Mouse (Mus musculus): ENCODE data around the gene Fam151b. TPM values are rescaled to one million over a fixed set of nuclear protein-coding genes. Genes with fewer than 3 reads are reported as not detected.

Fam151b gene
- polyA plus RNA-seq (2012; ENCODE audit: low replicate concordance) = 0.19 and 0.20 TPM in 2 replicates

DNA sequence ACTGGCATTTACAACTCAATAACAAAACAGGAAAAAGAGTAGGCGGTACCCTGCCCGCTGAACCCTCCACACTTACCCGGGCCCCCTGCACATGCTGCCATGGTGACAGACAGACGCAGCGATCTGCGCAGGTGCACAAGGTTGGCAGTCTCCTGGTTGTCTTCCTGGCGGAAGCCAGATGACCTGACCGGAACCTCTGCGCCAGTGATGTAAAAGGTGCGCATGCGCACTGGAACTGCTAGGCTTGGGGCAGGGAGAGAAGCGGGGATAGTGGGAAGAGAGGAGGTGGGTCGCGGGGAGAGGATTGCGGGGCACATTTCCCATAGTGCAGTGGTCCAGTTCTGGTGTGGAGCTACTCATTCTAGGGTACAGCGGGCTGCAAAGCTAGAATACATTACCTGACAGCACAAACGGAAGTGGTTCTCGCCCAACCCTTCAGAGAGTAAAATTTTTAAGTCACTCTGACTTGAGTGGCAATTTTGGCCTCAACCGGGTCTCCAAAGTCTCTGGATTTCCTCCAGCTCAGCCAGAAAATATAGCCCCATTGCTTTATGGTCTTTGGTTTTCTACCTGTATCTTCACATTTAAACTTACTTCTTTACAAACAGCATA lies at the start of gene Fam151b:
TSS of gene Fam151b (minus strand) at position 164 of the 612 bp plus-strand sequence.

DNA sequence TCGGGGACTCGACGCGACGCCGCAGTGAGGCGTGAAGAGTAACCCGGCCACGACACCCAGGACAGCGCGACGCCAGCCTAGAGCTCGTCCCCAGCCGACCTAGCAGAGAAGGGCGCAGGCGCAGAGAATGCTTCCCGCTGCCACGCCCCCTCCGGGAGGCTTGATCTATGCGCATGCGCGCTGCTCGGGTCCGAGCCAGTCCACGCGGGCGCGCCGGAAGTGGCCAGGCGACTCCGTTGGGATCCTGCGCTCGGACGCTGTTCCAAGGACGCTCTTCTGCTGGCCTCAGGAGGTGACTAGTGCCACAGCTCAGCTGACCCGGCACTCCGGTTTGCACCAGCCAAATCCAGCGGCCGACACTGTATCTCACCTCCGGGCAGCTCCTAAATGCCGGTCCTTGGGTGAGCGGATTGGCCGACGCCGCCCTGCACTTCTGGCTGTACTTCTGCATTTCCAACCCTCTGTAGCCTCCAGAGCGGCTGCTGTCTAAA lies 47.0 kb upstream of the Fam151b start, which contains the start of gene Zfyve16:
TSS of gene Zfyve16 (minus strand) at position 148 of the 491 bp plus-strand sequence.

GRCm38 (mm10) chr13:92425758-92426264 lies 58.0 kb downstream of the Fam151b start, which contains the start of gene Ankrd34b:
Ankrd34b (plus strand) TSS chr13:92425896.

Other genes starting within 250 kb of the Fam151b start
- 0.19 TPM in 1 of 2 replicates, not detected in the other for gene Gm20379, start 178.0 kb downstream of the Fam151b start, polyA plus RNA-seq (2012; ENCODE audit: low replicate concordance)
- 0.52 and 2.0 TPM in 2 replicates for gene Dhfr, start 129.3 kb downstream of the Fam151b start, polyA plus RNA-seq (2012; ENCODE audit: low replicate concordance)
- 13.0 and 15.6 TPM in 2 replicates for gene Msh3, start 129.0 kb downstream of the Fam151b start, polyA plus RNA-seq (2012; ENCODE audit: low replicate concordance)
- 0.05 TPM in 1 of 2 replicates, not detected in the other for gene Ankrd34b, start 58.1 kb downstream of the Fam151b start, polyA plus RNA-seq (2012; ENCODE audit: low replicate concordance)
- gene Zfyve16, start 46.9 kb upstream of the Fam151b start, polyA plus RNA-seq (2012; ENCODE audit: low replicate concordance) = 0.16 and 0.47 TPM in 2 replicates
- gene Spz1, start 92.2 kb upstream of the Fam151b start, polyA plus RNA-seq (2012; ENCODE audit: low replicate concordance) = not detected in 2 replicates
- 4.7 and 17.3 TPM in 2 replicates for gene Serinc5, start 127.1 kb upstream of the Fam151b start, polyA plus RNA-seq (2012; ENCODE audit: low replicate concordance)

All from leukemia stem cell, adult 10-12 weeks (primary cell).